Mouse (Mus musculus) intestine, postnatal 0 days (tissue): ENCODE results near the gene Sfxn1. TPM values are rescaled to one million over a fixed set of nuclear protein-coding genes. Genes with fewer than 3 reads are reported as not detected.

Source experiments
- ATAC-seq: fragments of 200-750 bp; cut with Nextera tagmentation; 2 replicates; pipeline ENCODE4 v1.8.0; 2017; ENCODE audit warnings: mild to moderate bottlenecking, moderate TSS enrichment, moderate library complexity
- H3K27ac ChIP-seq: fragments of 300-500 bp; sonication (generic); 2 replicates; pipeline ENCODE4 v1.5.1; 2014; ENCODE audit warnings: mild to moderate bottlenecking, low read depth, low read length, moderate library complexity
- H3K27me3 ChIP-seq: fragments of 300-500 bp; sonication (generic); replicated peaks from 2 replicates; pipeline ENCODE4 v1.6.1; 2014; ENCODE audit warnings: low read length, mixed read lengths; ENCODE audit not compliant: control insufficient read depth, insufficient read depth
- H3K36me3 ChIP-seq: fragments of 300-500 bp; sonication (generic); 2 replicates; pipeline ENCODE4 v1.6.1; 2014; ENCODE audit warnings: mild to moderate bottlenecking, moderate library complexity; ENCODE audit not compliant: control insufficient read depth, insufficient read depth
- H3K4me1 ChIP-seq: fragments of 300-500 bp; sonication (generic); replicated peaks from 2 replicates; pipeline ENCODE4 v1.6.1; 2014; ENCODE audit warnings: antibody characterized with exemption, low read length, mixed read lengths; ENCODE audit not compliant: control insufficient read depth, insufficient read depth
- H3K4me2 ChIP-seq: fragments of 300-500 bp; sonication (generic); replicated peaks from 2 replicates; pipeline ENCODE4 v1.6.1; 2014; ENCODE audit warnings: low read depth, mild to moderate bottlenecking, moderate library complexity
- H3K4me3 ChIP-seq: fragments of 300-500 bp; sonication (generic); 2 replicates; pipeline ENCODE4 v1.5.1; 2014; ENCODE audit warnings: low read depth, low read length
- H3K9ac ChIP-seq: fragments of 300-500 bp; sonication (generic); 2 replicates; pipeline ENCODE4 v1.6.1; 2014; ENCODE audit warnings: mild to moderate bottlenecking, low read depth, low read length
- H3K9me3 ChIP-seq: fragments of 300-500 bp; sonication (generic); 2 replicates; pipeline ENCODE4 v1.6.1; 2016; ENCODE audit warnings: mixed run types; ENCODE audit not compliant: control insufficient read depth
- CTCF ChIP-seq: sonication (generic); IDR thresholded peaks from 2 replicates; pipeline ENCODE4 v1.5.1; 2016; ENCODE audit warnings: low read depth, mild to moderate bottlenecking, control low read depth, antibody characterized with exemption, moderate library complexity
- WGBS: fragments of 180-500 bp; shearing (Covaris S2); extraction: QIAGEN DNeasy Blood & Tissue Kit; methylation state at CpG from one replicate; pipeline ENCODE4 v1.1.7; 2014; 5-methylcytosine and 5-hydroxymethylcytosine counted together
- polyA plus RNA-seq: library from polyadenylated mRNA; unstranded; fragments of >200 nt; fragmentation: Nextera tagmentation; extraction: Ambion mirVana; gene quantifications from 2 replicates; pipeline ENCODE4 v1.2.1, GENCODE M21; 2015

Gene Sfxn1
- polyA plus RNA-seq, 1 experiment from 2014 or later = 49.1 TPM

DNA sequence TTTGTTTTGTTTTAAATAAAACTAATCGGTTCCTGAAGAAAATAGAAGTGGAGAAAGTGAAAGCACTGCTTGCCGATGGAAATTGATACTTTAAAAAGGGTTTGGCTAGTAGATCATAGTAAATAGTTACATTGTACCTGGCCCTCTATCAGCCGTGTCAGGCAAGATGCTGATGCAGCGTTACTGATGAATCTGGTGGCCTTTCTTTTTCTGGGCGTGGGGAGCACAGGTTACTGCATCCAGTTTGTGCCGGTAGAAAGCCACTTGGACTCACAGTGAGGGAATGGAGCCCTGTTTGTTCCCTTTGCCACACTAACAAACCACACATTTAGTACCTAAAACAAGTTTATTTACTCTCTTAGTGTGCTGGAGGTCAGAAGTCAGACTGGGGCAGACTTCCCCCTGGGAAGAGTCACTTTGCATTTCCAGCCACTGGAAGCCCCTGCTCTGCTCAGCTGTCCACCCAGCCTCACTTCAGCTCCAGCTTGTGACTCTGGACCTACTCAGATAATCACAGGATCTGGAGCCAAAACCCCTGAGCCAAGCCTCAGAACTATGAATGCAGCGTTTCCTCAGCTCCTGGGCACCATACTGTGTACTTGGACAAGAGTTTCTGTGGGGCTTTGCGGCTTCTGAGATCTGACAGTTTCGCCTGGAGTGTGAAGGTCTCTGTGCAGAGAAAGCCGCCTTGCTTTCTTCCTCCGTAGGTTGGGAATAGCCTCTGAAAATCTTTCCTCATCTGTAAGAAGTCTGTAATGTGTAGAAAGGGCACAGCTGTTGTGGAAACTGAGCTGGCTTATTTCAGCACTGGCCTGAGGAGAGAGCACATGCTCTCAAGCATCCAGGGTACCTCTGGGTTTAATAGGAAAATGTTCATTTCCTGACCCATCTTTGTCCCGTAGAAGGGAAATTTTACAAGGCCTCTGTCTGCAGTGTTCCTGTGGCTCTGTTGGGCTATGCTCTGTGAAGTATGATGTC lies 8.4 kb downstream of the Sfxn1 start:
- Histone ChIP-seq H3K4me3 (no peak overlapping the region), H3K27ac (0 out of 2 replicates have a peak overlapping the region, but pooled peaks have one; percentile 1), H3K36me3 (peaks cover under 1% of the 10 kb centered on the region; the same call in 1 of the 2 replicates), H3K9ac (no peak overlapping the region), H3K4me2 (peak overlapping the region; percentile 24; the same call in 1 of the 2 replicates), H3K9me3 (no peaks in the 10 kb centered on the region), H3K4me1 (peaks cover 9% of the 10 kb centered on the region; the same call in 1 of the 2 replicates), H3K27me3 (no peaks in the 10 kb centered on the region)
- ATAC-seq = no peak
- 50% methylated on average over 12 of the region's 12 CpGs for whole genome bisulfite sequencing
- TF ChIP-seq CTCF = no peak

DNA sequence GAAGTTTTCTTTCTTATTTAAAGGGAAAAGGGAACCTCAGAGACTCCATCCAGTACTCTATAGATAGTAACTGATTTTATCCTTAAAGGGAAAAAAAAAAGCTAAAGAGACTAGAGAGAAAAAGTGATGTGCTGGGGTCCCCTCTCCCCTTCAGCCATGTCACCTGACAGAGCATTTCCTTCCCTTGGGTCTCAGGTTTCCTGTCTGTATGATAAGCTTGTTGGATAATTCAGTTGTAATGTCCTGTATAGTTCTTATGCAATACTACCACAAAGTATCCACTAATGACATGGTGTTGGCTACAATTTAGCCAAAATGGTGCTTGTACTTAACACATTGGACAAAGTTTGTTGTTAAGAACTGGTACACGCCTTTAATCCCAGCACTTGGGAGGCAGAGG lies 9.1 kb downstream of the Sfxn1 start:
- 95% methylated on average over 1 of the region's 1 CpGs for WGBS

DNA sequence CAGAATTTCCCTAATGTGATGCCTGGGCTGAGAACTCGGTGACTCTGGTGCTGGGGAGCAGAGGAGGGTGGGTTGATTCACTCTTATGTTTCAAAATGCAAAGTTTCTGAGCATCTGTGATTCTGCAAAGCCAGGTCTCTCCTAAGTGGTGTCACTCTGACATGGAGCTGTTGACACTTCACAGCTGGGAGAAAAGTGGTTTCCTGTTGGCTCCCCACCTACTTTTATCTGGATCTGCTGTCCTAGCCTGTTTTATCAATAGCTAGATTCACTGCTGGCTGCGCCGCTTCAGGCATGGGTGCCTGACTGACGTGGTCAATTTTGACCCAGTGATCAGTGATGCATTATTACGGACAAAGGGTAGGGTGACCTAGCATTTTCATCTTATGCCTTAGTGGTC lies 11.3 kb downstream of the Sfxn1 start:
- 65% methylated on average over 5 of the region's 5 CpGs for WGBS
- Histone ChIP-seq H3K9me3 (no peaks in the 10 kb centered on the region), H3K36me3 (peaks cover 27% of the 10 kb centered on the region), H3K27ac (no peak overlapping the region), H3K9ac (no peak overlapping the region), H3K27me3 (no peaks in the 10 kb centered on the region), H3K4me3 (no peak overlapping the region), H3K4me2 (no peak overlapping the region), H3K4me1 (peaks cover 4% of the 10 kb centered on the region; the same call in 1 of the 2 replicates)
- no peak for ATAC-seq
- no peak for TF ChIP-seq CTCF

More for the DNA sequence above, 9.1 kb downstream of the Sfxn1 start:
- peaks cover 7% of the 10 kb centered on the region for H3K36me3 ChIP-seq
- no peak overlapping the region for H3K9ac ChIP-seq
- H3K4me1 ChIP-seq = peaks cover 9% of the 10 kb centered on the region; the same call in 1 of the 2 replicates
- TF ChIP-seq CTCF = no peak
- H3K4me3 ChIP-seq = no peak overlapping the region
- H3K4me2 ChIP-seq = no peak overlapping the region
- no peak overlapping the region for H3K27ac ChIP-seq
- ATAC-seq = no peak
- no peaks in the 10 kb centered on the region for H3K27me3 ChIP-seq
- no peaks in the 10 kb centered on the region for H3K9me3 ChIP-seq

DNA sequence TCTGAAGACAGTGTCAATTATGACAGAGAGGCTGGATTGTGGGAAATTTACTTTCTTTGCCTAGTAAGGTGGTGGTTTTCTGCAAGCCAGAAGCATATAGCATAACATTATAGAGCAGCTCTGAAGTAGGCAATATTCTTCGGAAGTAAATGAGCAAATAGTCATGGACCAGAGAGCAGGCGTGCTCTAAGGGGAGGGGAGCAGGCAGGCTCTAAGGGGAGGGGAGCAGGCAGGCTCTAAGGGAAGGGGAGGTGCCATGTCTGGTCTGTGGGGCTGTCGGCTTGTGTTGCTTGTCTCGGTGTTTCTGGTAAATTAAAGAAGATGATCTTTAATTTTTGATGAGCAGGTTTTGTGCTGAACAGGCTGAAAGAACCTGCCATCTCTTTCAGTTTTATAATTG lies 12.5 kb downstream of the Sfxn1 start:
- H3K36me3 ChIP-seq = peaks cover 39% of the 10 kb centered on the region
- no peak overlapping the region for H3K4me3 ChIP-seq
- ATAC-seq = no peak
- no peaks in the 10 kb centered on the region for H3K9me3 ChIP-seq
- WGBS = 51% methylated on average over 4 of the region's 4 CpGs
- H3K27ac ChIP-seq = no peak overlapping the region
- no peak for TF ChIP-seq CTCF
- H3K27me3 ChIP-seq = no peaks in the 10 kb centered on the region
- no peak overlapping the region for H3K9ac ChIP-seq
- no peak overlapping the region for H3K4me2 ChIP-seq
- H3K4me1 ChIP-seq = peaks cover 4% of the 10 kb centered on the region; the same call in 1 of the 2 replicates

DNA sequence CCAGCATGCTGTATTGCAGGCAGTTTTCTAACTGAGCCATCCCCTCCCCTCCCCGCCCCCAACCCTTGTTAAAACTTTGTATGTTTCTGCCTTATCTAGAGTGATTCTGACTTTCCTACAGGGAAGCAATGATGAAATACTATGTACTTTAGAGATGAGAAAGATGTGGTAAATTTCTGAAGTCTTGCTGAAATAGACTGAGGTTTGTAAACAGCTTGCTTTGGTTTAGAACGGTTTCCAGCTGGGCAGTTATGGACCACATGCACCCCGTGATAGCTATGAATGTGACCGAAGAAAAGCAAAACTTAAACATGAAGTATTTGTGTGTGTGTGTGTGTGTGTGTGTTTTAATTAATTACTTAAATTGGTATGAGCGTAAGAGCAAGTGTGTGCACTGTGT lies 13.2 kb downstream of the Sfxn1 start:
- H3K9ac ChIP-seq = no peak overlapping the region
- H3K9me3 ChIP-seq = no peaks in the 10 kb centered on the region
- no peak for TF ChIP-seq CTCF
- ATAC-seq = no peak
- no peaks in the 10 kb centered on the region for H3K4me1 ChIP-seq
- peaks cover 46% of the 10 kb centered on the region for H3K36me3 ChIP-seq
- H3K27ac ChIP-seq = no peak overlapping the region
- no peaks in the 10 kb centered on the region for H3K27me3 ChIP-seq
- 83% methylated on average over 5 of the region's 5 CpGs for WGBS
- H3K4me3 ChIP-seq = no peak overlapping the region
- H3K4me2 ChIP-seq = no peak overlapping the region

DNA sequence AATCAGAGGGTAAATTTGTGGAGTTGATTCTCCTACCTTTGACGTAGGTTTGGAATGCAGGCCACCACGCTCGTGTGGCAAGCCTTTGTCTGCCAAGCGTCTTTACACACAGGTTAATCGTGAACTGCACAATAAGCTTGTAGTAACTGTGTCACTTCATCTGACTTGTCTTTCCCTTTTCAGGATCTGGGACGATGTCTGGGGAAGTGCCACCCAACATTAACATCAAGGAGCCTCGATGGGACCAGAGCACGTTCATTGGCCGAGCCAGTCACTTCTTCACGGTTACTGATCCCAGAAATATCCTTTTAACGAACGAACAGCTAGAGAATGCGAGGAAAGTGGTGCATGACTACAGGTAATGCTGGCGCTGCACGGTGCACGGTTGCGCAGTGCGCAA lies 13.6 kb downstream of the Sfxn1 start:
- Histone ChIP-seq H3K9me3 (no peaks in the 10 kb centered on the region), H3K36me3 (peaks cover 48% of the 10 kb centered on the region), H3K4me3 (no peak overlapping the region), H3K27ac (no peak overlapping the region), H3K4me2 (no peak overlapping the region), H3K27me3 (no peaks in the 10 kb centered on the region), H3K4me1 (no peaks in the 10 kb centered on the region), H3K9ac (no peak overlapping the region)
- ATAC-seq = no peak
- TF ChIP-seq CTCF = no peak
- 88% methylated on average over 18 of the region's 18 CpGs for WGBS
